Comparison of ENCODE assay signal across 9 mouse cellular contexts in genomic region chr15:84960692-84961091, GRCm38 (mm10). TPM values are rescaled to one million over a fixed set of nuclear protein-coding genes. Genes with fewer than 3 reads are reported as not detected.
A peak's percentile ranks its signal among the peaks of the same experiment; 100 is the strongest.
DNase-seq lines count a peak whose midpoint lies in the region; ATAC-seq and TF ChIP-seq lines count a peak whose summit lies in the region.
"Had no signal": no experiment of that assay in that cellular context is flagged by ENCODE, and none has a peak within 500 bp of the region (broad histone marks: within the 10 kb centered on the region; RNA-seq: fewer than 3 reads in every experiment).

No protein-coding gene starts in this region.

- peaks cover 33% of the 10 kb centered on the region for H3K36me3 ChIP-seq in midbrain, embryonic 13.5 days
- H3K36me3 ChIP-seq in midbrain, embryonic 10.5 days, result peaks cover 40% of the 10 kb centered on the region
- peaks cover 1% of the 10 kb centered on the region; the same call in 1 of the 2 replicates for H3K36me3 ChIP-seq in hindbrain, embryonic 15.5 days
- no peaks in the 10 kb centered on the region for H3K36me3 ChIP-seq in lung, postnatal 0 days (ENCODE audit: insufficient read depth, low read length)

- H3K4me2 ChIP-seq in midbrain, embryonic 13.5 days (replicated peaks), result peak overlapping the region; percentile 36
- H3K4me2 ChIP-seq in hindbrain, embryonic 15.5 days, result peak overlapping the region; percentile 45
- H3K4me2 ChIP-seq in lung, postnatal 0 days (replicated peaks; ENCODE audit: low read depth, low read length), result no peak overlapping the region
- H3K4me2 ChIP-seq: limb, embryonic 13.5 days had no signal

- peaks cover 34% of the 10 kb centered on the region for H3K4me1 ChIP-seq in midbrain, embryonic 13.5 days (replicated peaks)
- peaks cover 29% of the 10 kb centered on the region for H3K4me1 ChIP-seq in midbrain, embryonic 10.5 days
- H3K4me1 ChIP-seq in hindbrain, embryonic 15.5 days (replicated peaks), result peaks cover 43% of the 10 kb centered on the region
- H3K4me1 ChIP-seq in lung, postnatal 0 days (ENCODE audit: insufficient read depth, low read depth, low read length), result no peaks in the 10 kb centered on the region

- 18% methylated on average over 8 of the region's 8 CpGs for WGBS in midbrain, embryonic 13.5 days
- 28% methylated on average over 8 of the region's 8 CpGs for WGBS in midbrain, embryonic 10.5 days
- 15% methylated on average over 8 of the region's 8 CpGs for WGBS in hindbrain, embryonic 15.5 days
- WGBS in lung, postnatal 0 days, result 40% methylated on average over 8 of the region's 8 CpGs

- H3K4me3 ChIP-seq in midbrain, embryonic 13.5 days (replicated peaks), result no peak overlapping the region
- H3K4me3 ChIP-seq in midbrain, embryonic 10.5 days, result no peak overlapping the region
- H3K4me3 ChIP-seq in hindbrain, embryonic 15.5 days, result peak overlapping the region; percentile 10; the same call in 1 of the 2 replicates
- no peak overlapping the region for H3K4me3 ChIP-seq in lung, postnatal 0 days (ENCODE audit: low read depth, low read length)
- H3K4me3 ChIP-seq: limb, embryonic 13.5 days had no signal

- no peaks in the 10 kb centered on the region for H3K9me3 ChIP-seq in midbrain, embryonic 13.5 days
- no peaks in the 10 kb centered on the region for H3K9me3 ChIP-seq in midbrain, embryonic 10.5 days (replicated peaks)
- no peaks in the 10 kb centered on the region for H3K9me3 ChIP-seq in hindbrain, embryonic 15.5 days
- H3K9me3 ChIP-seq in lung, postnatal 0 days (ENCODE audit: low read length), result no peaks in the 10 kb centered on the region
- H3K9me3 ChIP-seq: limb, embryonic 13.5 days had no signal

- TF ChIP-seq CTCF in lung, postnatal 0 days (IDR thresholded peaks at IDR 0.05), result no peak

- H3K27ac ChIP-seq in midbrain, embryonic 13.5 days, result peak overlapping the region; percentile 65
- no peak overlapping the region for H3K27ac ChIP-seq in midbrain, embryonic 10.5 days (replicated peaks)
- peak overlapping the region; percentile 47 for H3K27ac ChIP-seq in hindbrain, embryonic 15.5 days (replicated peaks)
- no peak overlapping the region for H3K27ac ChIP-seq in lung, postnatal 0 days (ENCODE audit: low read length)
- H3K27ac ChIP-seq: limb, embryonic 13.5 days had no signal

- DNase-seq in midbrain, embryonic 10.5 days (ENCODE audit: low spot score), result no peak
- DNase-seq in cerebellum, postnatal 25 days, result peak; percentile 65 to 71
- DNase-seq in right cerebral cortex, postnatal 14 days, result peak; percentile 65
- no peak for DNase-seq in lung, postnatal 0 days (ENCODE audit: low spot score)
- DNase-seq in testis, postnatal 10 days (ENCODE audit: low spot score), result no peak
- no peak for DNase-seq in kidney, postnatal 36 days

- ATAC-seq in midbrain, embryonic 13.5 days, result 0 out of 2 replicates have a peak, but pooled peaks have one; percentile 40
- peak; percentile 31; the same call in 1 of the 2 replicates for ATAC-seq in hindbrain, embryonic 15.5 days (ENCODE audit: low FRiP score, low read depth)
- ATAC-seq in lung, postnatal 0 days, result no peak

- H3K9ac ChIP-seq in midbrain, embryonic 13.5 days (replicated peaks), result peak overlapping the region; percentile 52; the same call in 1 of the 2 replicates
- H3K9ac ChIP-seq in hindbrain, embryonic 15.5 days, result peak overlapping the region; percentile 32; the same call in 1 of the 2 replicates
- no peak overlapping the region for H3K9ac ChIP-seq in lung, postnatal 0 days (replicated peaks; ENCODE audit: low read depth)
- H3K9ac ChIP-seq: limb, embryonic 13.5 days had no signal

- H3K27me3 ChIP-seq in midbrain, embryonic 13.5 days, result no peaks in the 10 kb centered on the region
- no peaks in the 10 kb centered on the region for H3K27me3 ChIP-seq in midbrain, embryonic 10.5 days (ENCODE audit: low read depth, poor library complexity, severe bottlenecking)
- no peaks in the 10 kb centered on the region for H3K27me3 ChIP-seq in hindbrain, embryonic 15.5 days
- H3K27me3 ChIP-seq in lung, postnatal 0 days (replicated peaks; ENCODE audit: insufficient read depth, low read length), result no peaks in the 10 kb centered on the region
- H3K27me3 ChIP-seq: limb, embryonic 13.5 days had no signal

- TF ChIP-seq EP300 in lung, postnatal 0 days (IDR thresholded peaks at IDR 0.05), result no peak

RNA-seq across cellular contexts. Expression of gene 5031439G07Rik, which starts 27.7 kb away (rescaled TPM):
- 17.4 and 19.0 TPM in 2 replicates for polyA plus RNA-seq in midbrain, embryonic 13.5 days (2015; fragmentation: Nextera tagmentation; extraction: Ambion mirVana)
- 10.1 and 10.8 TPM in 2 replicates for polyA plus RNA-seq in midbrain, embryonic 10.5 days (2016; fragmentation: Nextera tagmentation; extraction: Ambion mirVana)
- 39.3 and 43.6 TPM in 2 replicates for polyA plus RNA-seq in hindbrain, embryonic 15.5 days (2015; fragmentation: Nextera tagmentation; extraction: Ambion mirVana)
- 4.3 and 4.6 TPM in 2 replicates for polyA plus RNA-seq in lung, postnatal 0 days (2015; fragmentation: Nextera tagmentation; extraction: Ambion mirVana)

RNA-seq across cellular contexts. Expression of gene Nup50, which starts 37.5 kb away (rescaled TPM):
- 37.3 and 39.4 TPM in 2 replicates for polyA plus RNA-seq in midbrain, embryonic 13.5 days (2015; fragmentation: Nextera tagmentation; extraction: Ambion mirVana)
- polyA plus RNA-seq in midbrain, embryonic 10.5 days (2016; fragmentation: Nextera tagmentation; extraction: Ambion mirVana), result 70.5 and 70.7 TPM in 2 replicates
- 25.2 and 25.5 TPM in 2 replicates for polyA plus RNA-seq in hindbrain, embryonic 15.5 days (2015; fragmentation: Nextera tagmentation; extraction: Ambion mirVana)
- polyA plus RNA-seq in lung, postnatal 0 days (2015; fragmentation: Nextera tagmentation; extraction: Ambion mirVana), result 12.1 and 13.9 TPM in 2 replicates

RNA-seq across cellular contexts. Expression of gene Gm29666, which starts 40.9 kb away (rescaled TPM):
- polyA plus RNA-seq in midbrain, embryonic 13.5 days (2015; fragmentation: Nextera tagmentation; extraction: Ambion mirVana), result 0.71 and 0.87 TPM in 2 replicates
- polyA plus RNA-seq in midbrain, embryonic 10.5 days (2016; fragmentation: Nextera tagmentation; extraction: Ambion mirVana), result 0.96 and 1.1 TPM in 2 replicates
- polyA plus RNA-seq in hindbrain, embryonic 15.5 days (2015; fragmentation: Nextera tagmentation; extraction: Ambion mirVana), result 0.98 and 1.0 TPM in 2 replicates
- 0.10 and 0.12 TPM in 2 replicates for polyA plus RNA-seq in lung, postnatal 0 days (2015; fragmentation: Nextera tagmentation; extraction: Ambion mirVana)

RNA-seq across cellular contexts. Expression of gene Upk3a, which starts 56.2 kb away (rescaled TPM):
- 0.39 and 0.43 TPM in 2 replicates for polyA plus RNA-seq in midbrain, embryonic 13.5 days (2015; fragmentation: Nextera tagmentation; extraction: Ambion mirVana)
- polyA plus RNA-seq in midbrain, embryonic 10.5 days (2016; fragmentation: Nextera tagmentation; extraction: Ambion mirVana), result 0.16 TPM in 1 of 2 replicates, not detected in the other
- 0.91 and 1.6 TPM in 2 replicates for polyA plus RNA-seq in hindbrain, embryonic 15.5 days (2015; fragmentation: Nextera tagmentation; extraction: Ambion mirVana)
- 33.6 and 41.0 TPM in 2 replicates for polyA plus RNA-seq in lung, postnatal 0 days (2015; fragmentation: Nextera tagmentation; extraction: Ambion mirVana)
- polyA plus RNA-seq: limb, embryonic 13.5 days had no signal

Comparison
In these comparisons a context has a peak if more than half of its experiments do, and no peak if none do; other contexts are left out.
1. H3K27ac ChIP-seq: peak in midbrain, embryonic 13.5 days (single experiment) and hindbrain, embryonic 15.5 days (single experiment); none in midbrain, embryonic 10.5 days (single experiment) and lung, postnatal 0 days (single experiment).
2. DNase-seq: peak in cerebellum, postnatal 25 days (2 of 2) and right cerebral cortex, postnatal 14 days (single experiment); none in midbrain, embryonic 10.5 days (single experiment), lung, postnatal 0 days (single experiment), testis, postnatal 10 days (single experiment) and kidney, postnatal 36 days (0 of 2).